Mouse (Mus musculus) cerebellum, postnatal 10 days (tissue): Measurements from ENCODE around the gene 4930412O13Rik.

Experiments
- DNase-seq, 2 experiments: peaks; one replicate each; pipeline ENCODE4 v3.0.0; 2021; ENCODE audit warnings: mixed read lengths in 2 of 2

4930412O13Rik gene

DNA sequence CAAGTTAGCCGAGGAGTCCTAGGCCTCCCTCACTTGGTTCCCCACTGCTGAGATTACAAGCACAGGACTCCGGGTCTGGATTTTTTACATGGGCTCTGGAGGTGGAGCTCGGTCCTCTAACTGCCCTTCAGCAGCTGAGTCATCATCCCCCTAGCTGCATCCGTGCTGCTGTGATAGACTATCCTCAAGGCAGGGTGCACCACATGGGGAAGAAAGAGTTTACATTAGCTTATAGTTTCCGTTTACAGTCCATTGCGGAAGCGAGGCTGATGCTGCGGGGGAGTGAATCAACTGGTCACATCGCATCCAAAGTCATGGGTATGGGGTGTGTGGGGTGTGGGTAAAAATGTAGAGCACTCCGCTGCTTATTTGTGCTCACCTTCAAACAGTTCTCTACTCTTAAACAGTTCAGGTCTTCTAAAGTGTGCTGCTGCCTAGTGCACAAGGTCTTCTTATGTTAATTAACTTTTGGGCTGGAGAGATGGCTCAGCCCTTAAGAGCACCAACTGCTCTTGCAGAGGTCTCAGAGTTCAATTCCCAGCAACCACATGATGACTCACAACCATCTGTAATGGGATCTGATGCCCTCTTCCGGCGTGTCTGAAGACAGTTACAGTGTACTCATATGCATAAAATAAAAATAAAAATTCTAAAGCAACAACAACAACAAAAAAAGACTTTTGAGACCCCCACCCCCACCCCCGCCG lies 23.0 kb downstream of the 4930412O13Rik start:
- no peak for DNase-seq

DNA sequence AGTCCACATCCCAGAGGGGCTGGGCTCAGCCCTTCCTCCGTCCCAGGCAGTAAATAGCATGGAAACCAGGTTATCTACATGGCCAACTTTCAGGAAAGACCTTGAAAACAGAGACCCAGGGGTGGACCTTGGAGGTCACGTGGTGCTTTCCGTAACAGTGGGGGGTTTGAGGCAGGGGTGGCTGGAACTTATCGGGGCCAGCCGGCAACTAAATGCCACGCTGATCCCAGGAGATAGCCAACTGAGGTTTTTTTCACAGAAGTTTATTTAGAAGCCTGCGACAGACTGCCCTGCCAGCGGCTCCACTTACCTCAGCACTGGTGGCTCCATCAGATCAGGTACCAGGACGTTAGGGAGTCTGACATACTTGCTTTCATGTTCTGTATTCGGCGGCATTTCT lies 24.9 kb downstream of the 4930412O13Rik start:
- no peak for DNase-seq

DNA sequence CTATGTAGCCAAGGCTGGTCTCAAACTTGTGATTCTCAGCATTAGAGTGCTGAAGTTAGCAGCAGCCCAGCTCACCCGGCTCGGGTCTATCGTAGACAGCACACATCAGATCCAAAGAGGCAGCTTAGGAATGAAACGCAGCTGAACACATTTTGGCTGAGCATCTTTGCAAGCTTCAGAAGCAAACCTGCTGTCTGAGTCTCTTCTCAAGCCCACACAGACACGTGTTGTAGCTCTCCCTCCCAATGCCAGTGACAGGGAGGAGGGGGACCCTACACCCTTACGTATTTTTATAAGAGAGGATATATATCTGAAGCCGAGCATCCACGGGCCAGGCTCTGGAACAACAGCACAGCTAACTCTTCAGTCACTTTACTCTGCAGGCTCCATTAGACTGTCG lies 36.5 kb downstream of the 4930412O13Rik start:
- no peak for DNase-seq

GRCm38 (mm10) chr2:9918691-9919471 lies 37.8 kb downstream of the 4930412O13Rik start:
- no peak for DNase-seq

GRCm38 (mm10) chr2:9926194-9926904 lies 45.3 kb downstream of the 4930412O13Rik start:
- no peak for DNase-seq

DNA sequence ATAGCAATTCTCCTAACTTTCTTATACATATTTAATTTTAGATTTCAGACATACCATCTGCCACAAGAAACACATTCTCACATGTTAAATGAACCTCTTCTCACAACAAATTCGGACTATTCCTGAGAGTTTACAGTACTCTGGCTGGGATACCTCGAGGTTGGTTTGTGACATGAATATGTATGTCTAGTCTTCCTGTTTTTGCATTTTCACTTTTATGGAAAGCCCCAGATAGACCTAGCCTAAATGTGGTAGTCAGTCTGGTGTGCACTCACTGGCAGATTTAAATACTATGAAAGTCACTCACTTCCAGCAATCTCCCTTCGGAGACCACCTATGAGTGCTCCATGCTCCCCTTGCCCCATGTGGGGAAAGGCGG lies 45.8 kb downstream of the 4930412O13Rik start:
- DNase-seq, result no peak
